Mouse (Mus musculus) C2C12 (cell line): ENCODE results near the gene Ppan. TPM values are rescaled to one million over a fixed set of nuclear protein-coding genes. Genes with fewer than 3 reads are reported as not detected.

Source experiments
- H3K27me3 ChIP-seq: one replicate; pipeline ENCODE4 v1.6.1; 2011; ENCODE audit not compliant: control insufficient read depth, insufficient read depth, insufficient read length
- H3K36me3 ChIP-seq: one replicate; pipeline ENCODE4 v1.6.1; 2011; ENCODE audit not compliant: control insufficient read depth, insufficient read depth
- H3K4me3 ChIP-seq: one replicate; pipeline ENCODE4 v1.5.1; 2011; ENCODE audit warnings: mild to moderate bottlenecking, control low read depth; ENCODE audit not compliant: poor library complexity, insufficient read depth, severe bottlenecking
- H3K79me2 ChIP-seq: one replicate; pipeline ENCODE4 v1.6.1; 2011; ENCODE audit not compliant: control insufficient read depth, insufficient read depth
- H3K79me3 ChIP-seq: one replicate; pipeline ENCODE4 v1.6.1; 2011; ENCODE audit warnings: low read depth, control low read depth
- H3ac ChIP-seq: one replicate; pipeline ENCODE3; 2011; ENCODE audit warnings: low read depth; ENCODE audit not compliant: control insufficient read depth, insufficient read length
- CEBPB ChIP-seq: IDR thresholded peaks from one replicate; pipeline ENCODE4 v1.6.1; 2011; ENCODE audit warnings: low read depth, mild to moderate bottlenecking, control low read depth, moderate library complexity
- CTCF ChIP-seq: IDR thresholded peaks from one replicate; pipeline ENCODE4 v1.5.1; 2011; ENCODE audit not compliant: control insufficient read depth, insufficient read depth, insufficient read length
- FOSL1 ChIP-seq: IDR thresholded peaks from one replicate; pipeline ENCODE4 v1.8.0; 2011; ENCODE audit warnings: mild to moderate bottlenecking, low read length; ENCODE audit not compliant: poor library complexity, insufficient read depth, severe bottlenecking
- MAX ChIP-seq: IDR thresholded peaks from one replicate; pipeline ENCODE4 v1.6.1; 2011; ENCODE audit warnings: mild to moderate bottlenecking, control low read depth
- MYOD1 ChIP-seq: IDR thresholded peaks from one replicate; pipeline ENCODE4 v1.6.1; 2011; ENCODE audit warnings: low read depth; ENCODE audit not compliant: control insufficient read depth, insufficient read length
- MYOG ChIP-seq: IDR thresholded peaks from one replicate; pipeline ENCODE4 v1.6.1; 2011; ENCODE audit not compliant: control insufficient read depth, insufficient read length; ENCODE audit errors: extremely low read depth
- USF1 ChIP-seq: IDR thresholded peaks from one replicate; pipeline ENCODE4 v1.6.1; 2011; ENCODE audit warnings: low read depth, mild to moderate bottlenecking, control low read depth, moderate library complexity
- microRNA-seq: library from miRNA; unstranded; fragments of <30 nt; microRNA quantifications from one replicate; pipeline ENCODE4, GENCODE M21; 2019; ENCODE audit warnings: borderline microRNAs expressed
- polyA plus RNA-seq: library from polyadenylated mRNA; unstranded; fragments of >200 nt; fragmentation: generic; extraction: Trizol; gene quantifications from one replicate; pipeline ENCODE4 v1.2.1, GENCODE M21; 2012; ENCODE audit warnings: missing spikeins

The Ppan gene
- polyA plus RNA-seq, 1 experiment: 88.3 TPM

- TF ChIP-seq FOSL1 (no peak), CEBPB (no peak), CTCF (peak; percentile 96), MYOD1 (no peak), MAX (peak; percentile 61), USF1 (no peak), MYOG (no peak)
- Histone ChIP-seq H3K36me3 (peaks cover 35% of the 10 kb centered on the region), H3K27me3 (no peaks in the 10 kb centered on the region), H3K79me2 (peaks cover 30% of the 10 kb centered on the region), H3ac (peak within 1 kb of the TSS; percentile 62), H3K79me3 (peaks cover 26% of the 10 kb centered on the region), H3K4me3 (peak within 1 kb of the TSS; percentile 74)
Observed at GRCm38 (mm10) chr9:20898511-20899073, 10.6 kb downstream of the Ppan start, which contains the start of gene Eif3g. Gene Eif3g (minus strand): TSS chr9:20898623.

- Histone ChIP-seq H3K79me2 (peaks cover 18% of the 10 kb centered on the region), H3K36me3 (peaks cover 27% of the 10 kb centered on the region), H3K79me3 (peaks cover 16% of the 10 kb centered on the region), H3K27me3 (no peaks in the 10 kb centered on the region), H3K4me3 (no peak overlapping the region), H3ac (no peak overlapping the region)
- peak; percentile 11 for TF ChIP-seq CTCF
- no peak for TF ChIP-seq MAX
- TF ChIP-seq MYOD1: no peak
- TF ChIP-seq CEBPB: no peak
Observed at GRCm38 (mm10) chr9:20901466-20902173, 13.6 kb downstream of the Ppan start.

- Histone ChIP-seq H3K79me2 (peaks cover 13% of the 10 kb centered on the region), H3K27me3 (no peaks in the 10 kb centered on the region)
Observed at GRCm38 (mm10) chr9:20902174-20902491, 14.2 kb downstream of the Ppan start.

GRCm38 (mm10) chr9:20909948-20910347 is 22.0 kb downstream of the Ppan start:
- Histone ChIP-seq H3K79me2 (no peaks in the 10 kb centered on the region), H3ac (no peak overlapping the region), H3K79me3 (no peaks in the 10 kb centered on the region), H3K4me3 (no peak overlapping the region), H3K27me3 (no peaks in the 10 kb centered on the region), H3K36me3 (peaks cover 94% of the 10 kb centered on the region)
- TF ChIP-seq USF1 (no peak), CTCF (no peak), MYOG (no peak), MYOD1 (no peak), MAX (no peak), CEBPB (no peak), FOSL1 (no peak)

More at GRCm38 (mm10) chr9:20902174-20902491, 14.2 kb downstream of the Ppan start:
- H3K36me3 ChIP-seq: peaks cover 27% of the 10 kb centered on the region
- H3K4me3 ChIP-seq: no peak overlapping the region
- H3ac ChIP-seq: no peak overlapping the region
- H3K79me3 ChIP-seq: peaks cover 10% of the 10 kb centered on the region
- TF ChIP-seq MYOG: no peak
- no peak for TF ChIP-seq USF1
- no peak for TF ChIP-seq MAX
- no peak for TF ChIP-seq MYOD1
- TF ChIP-seq FOSL1: no peak
- no peak for TF ChIP-seq CTCF
- no peak for TF ChIP-seq CEBPB

- H3K79me2 ChIP-seq: no peaks in the 10 kb centered on the region
- peak; percentile 15 for TF ChIP-seq CTCF
- TF ChIP-seq MYOG: no peak
- no peak overlapping the region for H3K4me3 ChIP-seq
- H3K27me3 ChIP-seq: no peaks in the 10 kb centered on the region
- H3ac ChIP-seq: no peak overlapping the region
- no peaks in the 10 kb centered on the region for H3K79me3 ChIP-seq
- peaks cover 98% of the 10 kb centered on the region for H3K36me3 ChIP-seq
Observed at GRCm38 (mm10) chr9:20916160-20916559, 28.2 kb downstream of the Ppan start.

GRCm38 (mm10) chr9:20923258-20923657 is 35.3 kb downstream of the Ppan start:
- TF ChIP-seq MYOG (no peak), MAX (no peak), MYOD1 (no peak), CTCF (no peak), USF1 (no peak), CEBPB (no peak)
- H3K36me3 ChIP-seq: peaks cover 91% of the 10 kb centered on the region

More at GRCm38 (mm10) chr9:20923258-20923657, 35.3 kb downstream of the Ppan start:
- H3ac ChIP-seq: no peak overlapping the region
- H3K4me3 ChIP-seq: no peak overlapping the region
- H3K27me3 ChIP-seq: no peaks in the 10 kb centered on the region
- no peaks in the 10 kb centered on the region for H3K79me2 ChIP-seq
- no peaks in the 10 kb centered on the region for H3K79me3 ChIP-seq

Small RNAs within 50 kb of the gene (microRNA-seq; reads per million reads assigned to microRNA genes)
- 0.88 reads per million, percentile 19 among the genes with 10 or more reads in this experiment for gene Mir7081

Other genes with a start within 250 kb of the Ppan start
- gene Ubl5, start 245.3 kb upstream of the Ppan start, polyA plus RNA-seq: 566 TPM
- gene Fbxl12, start 243.4 kb upstream of the Ppan start, polyA plus RNA-seq: 7.9 TPM
- 55.5 TPM for gene Pin1, start 236.1 kb upstream of the Ppan start, polyA plus RNA-seq
- 0.09 TPM for gene Olfm2, start 141.8 kb upstream of the Ppan start, polyA plus RNA-seq
- gene Col5a3, start 73.1 kb upstream of the Ppan start, polyA plus RNA-seq: 1.3 TPM
- not detected for gene Rdh8, start 69.7 kb upstream of the Ppan start, polyA plus RNA-seq
- gene A230050P20Rik, start 19.5 kb upstream of the Ppan start, polyA plus RNA-seq: 11.8 TPM
- 0.92 TPM for gene Angptl6, start 8.4 kb upstream of the Ppan start, polyA plus RNA-seq
- 247 TPM for gene Eif3g, start 10.4 kb downstream of the Ppan start, polyA plus RNA-seq
- gene Dnmt1, start 71.7 kb downstream of the Ppan start, polyA plus RNA-seq: 69.7 TPM
- gene S1pr2, start 88.6 kb downstream of the Ppan start, polyA plus RNA-seq: 13.0 TPM
- gene Mrpl4, start 114.6 kb downstream of the Ppan start, polyA plus RNA-seq: 107 TPM
- gene Icam1, start 127.8 kb downstream of the Ppan start, polyA plus RNA-seq: 0.09 TPM
- 0.43 TPM for gene Icam4, start 141.2 kb downstream of the Ppan start, polyA plus RNA-seq
- 0.46 TPM for gene Icam5, start 143.9 kb downstream of the Ppan start, polyA plus RNA-seq
- gene Zglp1, start 178.9 kb downstream of the Ppan start, polyA plus RNA-seq: 0.43 TPM
- 0.96 TPM for gene Gm49373, start 184.9 kb downstream of the Ppan start, polyA plus RNA-seq
- 109 TPM for gene Fdx1l, start 185.4 kb downstream of the Ppan start, polyA plus RNA-seq
- 1.3 TPM for gene Gm38431, start 203.8 kb downstream of the Ppan start, polyA plus RNA-seq
- 49.2 TPM for gene Raver1, start 203.8 kb downstream of the Ppan start, polyA plus RNA-seq
- 8.7 TPM for gene Tyk2, start 243.1 kb downstream of the Ppan start, polyA plus RNA-seq